Mouse (Mus musculus) spleen, postnatal 0 days (tissue): Measurements from ENCODE around the gene Sec24b. TPM values are rescaled to one million over a fixed set of nuclear protein-coding genes. Genes with fewer than 3 reads are reported as not detected.

Source experiments
- polyA plus RNA-seq: library from polyadenylated mRNA; unstranded; fragments of >200 nt; fragmentation: Nextera tagmentation; extraction: Ambion mirVana; gene quantifications from 2 replicates; pipeline ENCODE4 v1.2.1, GENCODE M21; 2015

Gene Sec24b
- 11.8 and 12.6 TPM in 2 replicates for polyA plus RNA-seq

DNA sequence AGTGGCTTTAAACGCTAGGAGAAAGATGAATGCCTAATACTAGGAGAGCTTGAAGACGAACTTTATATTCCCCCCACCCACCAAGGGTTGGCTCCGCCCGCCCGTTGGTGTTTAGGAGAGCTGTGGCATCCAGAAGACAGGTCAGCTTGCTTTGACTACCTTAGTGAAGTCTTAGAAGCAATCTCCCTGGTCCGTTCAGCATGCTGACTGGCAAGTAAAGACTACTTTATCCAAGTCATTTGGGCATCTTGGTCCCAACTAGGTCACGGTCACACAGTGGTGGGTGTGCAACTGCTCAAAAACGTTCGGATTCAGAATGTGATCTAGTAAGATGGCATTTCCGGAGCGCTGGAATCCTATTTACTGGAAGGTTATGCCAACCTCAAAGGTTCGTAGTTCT lies at the start of gene Sec24b:
Gene Sec24b, minus strand, starts transcription at position 273 of the 400 bp plus-strand sequence.

DNA sequence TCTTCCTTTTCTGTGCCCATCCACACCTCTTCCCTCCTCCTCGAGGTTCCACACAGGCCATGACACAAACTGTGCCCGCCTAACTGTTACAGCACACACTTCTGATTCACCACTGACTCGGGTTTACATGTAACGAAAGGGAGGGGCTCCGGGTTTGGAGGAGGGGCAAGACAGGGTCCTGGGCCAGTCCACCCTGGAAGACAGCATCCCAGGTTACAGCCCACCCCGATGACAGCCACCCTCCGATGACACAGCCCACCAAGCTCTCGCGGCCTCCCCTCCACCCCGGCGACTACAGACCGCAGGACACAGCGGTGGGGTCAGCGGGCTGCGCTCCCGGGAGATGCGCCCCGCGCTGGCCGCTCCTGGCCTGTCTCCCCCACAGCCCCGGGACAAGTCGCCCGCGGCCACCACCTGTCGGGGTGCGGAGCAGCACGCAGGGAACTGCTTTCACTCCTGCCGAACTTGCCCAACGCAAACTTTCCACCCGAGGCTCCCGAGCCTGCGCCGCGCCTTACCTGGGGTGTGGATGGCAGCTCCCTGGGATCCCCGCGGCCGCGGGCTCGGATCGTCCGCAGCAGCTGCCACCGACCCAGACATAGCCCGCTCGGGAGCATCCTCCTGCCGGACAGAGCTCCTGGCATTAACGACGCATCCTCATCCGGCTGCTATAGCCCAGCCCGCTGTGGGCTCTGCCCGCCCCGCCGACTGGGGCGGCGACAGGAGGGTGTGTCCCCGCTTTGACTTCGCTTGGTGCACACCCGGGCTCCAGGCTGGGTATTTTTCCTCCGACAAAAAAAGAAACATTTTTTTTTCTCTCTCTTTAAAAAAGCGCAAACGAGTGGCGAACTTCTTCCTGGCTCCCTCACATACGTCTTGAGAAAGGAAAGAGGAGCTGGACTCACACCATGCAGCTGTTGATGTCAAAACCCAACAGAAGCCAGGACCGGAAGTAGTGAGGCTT lies 91.6 kb downstream of the Sec24b start, which contains the start of gene Mcub:
Gene Mcub, minus strand, starts transcription at position 775 of the 964 bp plus-strand sequence.

Other genes starting within 250 kb of the Sec24b start
- 0.07 TPM in 1 of 2 replicates, not detected in the other for gene Rrh, start 239.0 kb downstream of the Sec24b start, polyA plus RNA-seq
- gene Gar1, start 230.2 kb downstream of the Sec24b start, polyA plus RNA-seq, result 60.9 and 66.2 TPM in 2 replicates
- gene Cfi, start 225.7 kb downstream of the Sec24b start, polyA plus RNA-seq, result 0.45 and 0.46 TPM in 2 replicates
- gene Pla2g12a, start 182.9 kb downstream of the Sec24b start, polyA plus RNA-seq, result 112 and 123 TPM in 2 replicates
- 34.7 and 38.4 TPM in 2 replicates for gene Casp6, start 160.1 kb downstream of the Sec24b start, polyA plus RNA-seq
- gene Mcub, start 91.3 kb downstream of the Sec24b start, polyA plus RNA-seq, result 38.6 and 42.2 TPM in 2 replicates
- gene Col25a1, start 69.9 kb upstream of the Sec24b start, polyA plus RNA-seq, result 0.18 and 0.24 TPM in 2 replicates